Mouse (Mus musculus): ENCODE results near the gene Dlst.

Gene Dlst

DNA sequence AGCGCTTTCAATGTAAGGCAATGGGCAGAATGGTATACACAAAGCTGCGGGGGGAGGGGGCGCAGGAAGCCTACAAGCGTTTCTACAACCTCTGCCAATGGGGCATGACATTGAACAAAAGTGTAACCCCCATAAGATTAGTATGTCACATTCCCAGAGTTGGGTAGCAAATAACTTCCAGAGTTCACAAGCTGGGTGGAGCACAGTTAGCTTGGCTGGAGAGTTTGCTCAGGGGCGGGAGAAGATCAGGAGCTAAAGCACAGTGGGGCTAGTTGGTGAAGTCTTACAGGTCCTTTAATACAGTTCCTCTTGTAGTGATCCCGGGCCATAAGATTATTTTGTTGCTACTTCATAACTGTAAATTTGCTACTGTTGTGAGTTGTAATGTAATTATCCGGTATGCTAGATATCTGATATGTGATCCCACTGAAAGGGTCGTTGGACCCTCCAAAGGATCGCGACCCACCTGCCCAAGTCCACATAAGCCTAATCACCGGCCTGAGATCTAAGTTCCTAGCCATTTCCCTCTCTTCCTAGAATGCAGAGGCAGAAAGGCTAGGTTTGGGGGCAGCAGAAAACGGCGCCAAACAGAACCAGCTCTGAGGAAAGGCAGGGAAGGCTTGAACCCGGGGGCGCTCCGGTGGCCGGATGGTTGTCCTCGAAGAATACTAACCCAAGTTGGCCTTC, 479 bp upstream of the Dlst start:
- in situ Hi-C loops (cut with MboI; ENCODE audit: low pct_unique_long_range_greater_than_20kb in 1 of 2, low sequenced_read_pairs in 2 of 2, unreplicated experiment in 1 of 2) = no loop called here

GRCm38 (mm10) chr12:85112550-85113251, 2.1 kb downstream of the Dlst start:
- in situ Hi-C loops (cut with MboI; ENCODE audit: low pct_unique_long_range_greater_than_20kb in 1 of 2, low sequenced_read_pairs in 2 of 2, unreplicated experiment in 1 of 2) = no loop called here

DNA sequence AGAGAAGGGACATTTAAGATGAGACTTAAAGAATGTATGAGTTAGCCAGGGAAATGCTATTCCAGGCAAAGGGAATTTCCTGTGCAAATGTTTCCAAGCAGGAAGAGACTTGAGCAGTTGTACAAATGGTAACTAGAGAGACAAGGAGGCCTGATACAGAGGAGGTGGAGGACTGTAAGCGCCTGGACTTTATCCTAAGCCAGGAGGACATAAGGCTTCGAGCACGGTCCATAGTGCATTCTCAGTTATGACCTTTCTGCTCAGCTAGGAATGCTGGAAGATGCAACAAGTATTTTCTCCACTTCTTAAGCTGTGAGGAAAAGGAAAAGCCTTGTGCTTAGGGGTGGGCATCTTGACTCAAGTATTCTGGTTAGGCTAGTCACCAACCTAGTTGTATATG, 2.7 kb downstream of the Dlst start:
- in situ Hi-C loops (cut with MboI; ENCODE audit: low pct_unique_long_range_greater_than_20kb in 1 of 2, low sequenced_read_pairs in 2 of 2, unreplicated experiment in 1 of 2) = no loop called here

DNA sequence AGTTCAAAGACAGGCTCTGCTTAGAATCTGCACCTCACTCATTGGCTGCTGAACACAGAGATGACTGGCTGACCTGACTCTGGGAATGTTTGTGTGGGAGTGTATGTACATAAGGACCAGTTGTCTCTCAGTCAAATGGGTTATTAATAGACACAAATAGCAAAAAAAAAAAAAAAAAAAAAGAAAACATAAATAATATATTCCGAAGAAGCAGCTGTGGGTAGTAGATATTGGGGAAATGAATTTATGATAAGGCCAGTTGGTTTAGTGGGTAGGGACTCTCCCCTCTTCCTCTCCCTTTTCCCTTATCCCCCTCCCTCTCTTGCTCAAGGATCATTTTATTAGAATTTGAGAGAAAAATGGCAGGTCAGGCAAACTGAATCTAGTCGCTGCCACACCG, 3.3 kb downstream of the Dlst start:
- in situ Hi-C loops (cut with MboI; ENCODE audit: low pct_unique_long_range_greater_than_20kb in 1 of 2, low sequenced_read_pairs in 2 of 2, unreplicated experiment in 1 of 2) = no loop called here

GRCm38 (mm10) chr12:85115678-85116077, 5.0 kb downstream of the Dlst start:
- in situ Hi-C loops (cut with MboI; ENCODE audit: low pct_unique_long_range_greater_than_20kb in 1 of 2, low sequenced_read_pairs in 2 of 2, unreplicated experiment in 1 of 2) = no loop called here

GRCm38 (mm10) chr12:85121806-85122459, 11.3 kb downstream of the Dlst start:
- in situ Hi-C loops (cut with MboI; ENCODE audit: low pct_unique_long_range_greater_than_20kb in 1 of 2, low sequenced_read_pairs in 2 of 2, unreplicated experiment in 1 of 2) = no loop called here

GRCm38 (mm10) chr12:85123108-85123530, 12.5 kb downstream of the Dlst start:
- in situ Hi-C loops (cut with MboI; ENCODE audit: low pct_unique_long_range_greater_than_20kb in 1 of 2, low sequenced_read_pairs in 2 of 2, unreplicated experiment in 1 of 2) = no loop called here

DNA sequence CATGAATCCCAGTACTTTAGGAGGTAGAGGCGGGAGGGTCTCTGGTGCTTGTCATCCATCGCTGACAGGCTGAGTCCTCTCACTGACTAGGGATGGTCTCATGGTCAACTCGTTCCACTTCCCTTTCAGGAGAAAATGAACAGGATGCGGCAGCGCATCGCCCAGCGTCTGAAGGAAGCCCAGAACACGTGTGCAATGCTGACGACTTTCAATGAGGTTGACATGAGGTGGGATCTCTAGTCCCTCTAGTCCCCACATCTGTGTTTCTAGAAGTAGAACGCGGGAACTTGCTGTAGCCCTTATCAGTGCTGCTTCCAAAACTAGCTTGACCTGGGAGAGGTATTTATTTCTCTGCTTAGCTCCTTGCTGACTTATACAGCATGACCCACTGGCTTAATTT, 13.0 kb downstream of the Dlst start:
- in situ Hi-C loops (cut with MboI; ENCODE audit: low pct_unique_long_range_greater_than_20kb in 1 of 2, low sequenced_read_pairs in 2 of 2, unreplicated experiment in 1 of 2) = no loop called here

DNA sequence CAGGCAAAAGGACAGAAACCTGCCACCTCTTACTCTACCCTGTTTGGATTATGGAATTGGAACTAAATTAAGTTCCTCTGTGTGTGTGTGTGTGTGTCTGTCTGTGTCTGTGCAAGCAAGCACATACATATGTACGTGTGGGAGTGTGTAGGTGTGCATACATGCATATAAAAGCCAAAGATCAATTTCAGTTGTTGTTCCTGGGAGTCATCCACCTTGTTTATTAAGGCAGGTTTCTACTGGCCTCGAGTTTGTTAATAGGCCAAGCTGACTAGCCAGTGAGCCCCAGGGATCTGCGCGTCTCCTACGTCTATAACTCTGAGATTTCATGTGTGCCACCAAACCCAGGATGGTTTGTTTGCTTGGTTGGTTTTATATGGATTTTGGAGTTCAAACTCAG, 14.1 kb downstream of the Dlst start:
- in situ Hi-C loops (cut with MboI; ENCODE audit: low pct_unique_long_range_greater_than_20kb in 1 of 2, low sequenced_read_pairs in 2 of 2, unreplicated experiment in 1 of 2) = no loop called here

- in situ Hi-C loops (cut with MboI; ENCODE audit: low pct_unique_long_range_greater_than_20kb in 1 of 2, low sequenced_read_pairs in 2 of 2, unreplicated experiment in 1 of 2) = no loop called here
These were observed 16.5 kb downstream of the Dlst start for GRCm38 (mm10) chr12:85126986-85127603.

GRCm38 (mm10) chr12:85129426-85129978, 18.9 kb downstream of the Dlst start:
- in situ Hi-C loops (cut with MboI; ENCODE audit: low pct_unique_long_range_greater_than_20kb in 1 of 2, low sequenced_read_pairs in 2 of 2, unreplicated experiment in 1 of 2) = no loop called here

GRCm38 (mm10) chr12:85131361-85131760, 20.7 kb downstream of the Dlst start:
- in situ Hi-C loops (cut with MboI; ENCODE audit: low pct_unique_long_range_greater_than_20kb in 1 of 2, low sequenced_read_pairs in 2 of 2, unreplicated experiment in 1 of 2) = no loop called here

GRCm38 (mm10) chr12:85134043-85134794, 23.6 kb downstream of the Dlst start:
- in situ Hi-C loops (cut with MboI; ENCODE audit: low pct_unique_long_range_greater_than_20kb in 1 of 2, low sequenced_read_pairs in 2 of 2, unreplicated experiment in 1 of 2) = no loop called here

DNA sequence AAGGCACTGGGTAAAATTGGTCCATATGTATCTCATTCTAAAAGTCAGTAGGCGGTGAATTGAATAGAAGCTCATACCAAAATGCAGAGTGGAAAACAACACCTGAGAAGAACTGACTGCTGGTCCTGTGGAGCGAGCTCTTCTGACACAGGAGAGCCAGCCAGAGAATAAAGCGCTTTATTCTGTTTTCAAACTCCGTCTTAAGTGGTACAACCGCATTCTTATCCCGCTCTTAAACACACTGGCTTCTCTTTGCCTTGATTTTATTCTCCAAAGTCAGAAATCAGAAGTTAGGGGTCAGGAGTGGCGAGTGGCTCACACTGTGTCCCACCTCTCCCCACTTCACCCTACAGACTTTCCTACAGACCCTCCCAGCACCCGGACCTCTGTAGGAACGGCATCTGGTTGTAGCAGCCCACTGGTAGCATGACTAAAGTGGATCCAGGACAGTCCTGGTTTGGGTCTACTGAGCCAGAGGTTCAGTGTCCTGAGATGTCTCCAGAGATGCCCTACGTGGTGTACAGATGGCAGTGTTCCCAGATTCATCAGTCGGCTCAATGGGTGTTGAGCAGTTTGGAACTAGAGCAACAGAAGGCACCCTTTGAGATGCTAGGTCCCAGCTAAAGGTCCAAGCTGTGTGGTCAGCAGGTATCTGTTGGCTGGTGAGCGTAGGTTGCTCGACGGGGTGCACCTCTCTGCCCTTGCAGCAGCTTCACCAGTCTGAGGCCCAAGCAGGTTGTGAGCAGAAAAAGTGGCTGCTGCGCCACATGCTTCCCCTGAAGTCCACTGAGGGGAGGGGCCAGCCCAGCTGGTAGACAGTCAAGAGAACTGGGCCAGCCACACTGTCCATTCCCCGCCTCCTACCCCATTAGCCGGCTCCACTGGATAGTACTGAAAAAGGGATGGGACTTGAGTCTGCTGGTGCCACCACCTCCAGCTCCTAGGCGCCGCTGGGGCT, 25.2 kb downstream of the Dlst start:
- in situ Hi-C loops (cut with MboI; ENCODE audit: low pct_unique_long_range_greater_than_20kb in 1 of 2, low sequenced_read_pairs in 2 of 2, unreplicated experiment in 1 of 2) = no loop called here

- in situ Hi-C loops (cut with MboI; ENCODE audit: low pct_unique_long_range_greater_than_20kb in 1 of 2, low sequenced_read_pairs in 2 of 2, unreplicated experiment in 1 of 2) = no loop called here
These were observed 26.0 kb downstream of the Dlst start for GRCm38 (mm10) chr12:85136627-85137026.

- in situ Hi-C loops (cut with MboI; ENCODE audit: low pct_unique_long_range_greater_than_20kb in 1 of 2, low sequenced_read_pairs in 2 of 2, unreplicated experiment in 1 of 2) = loop anchor here (10.0 kb wide), 2 partner anchors 145 to 155 kb away; partner anchors contain the start of genes Acyp1 (in 1 of the 2) and Zc2hc1c (in 1 of the 2)
These were observed 29.5 kb downstream of the Dlst start for GRCm38 (mm10) chr12:85140036-85140701.

- in situ Hi-C loops (cut with MboI; ENCODE audit: low pct_unique_long_range_greater_than_20kb in 1 of 2, low sequenced_read_pairs in 2 of 2, unreplicated experiment in 1 of 2) = loop anchor here (10.0 kb wide), 2 partner anchors 144 to 154 kb away; partner anchors contain the start of genes Acyp1 (in 1 of the 2) and Zc2hc1c (in 1 of the 2)
These were observed 30.5 kb downstream of the Dlst start for GRCm38 (mm10) chr12:85141096-85141495.

Data from mouse embryonic stem cell (cell line).